Mouse (Mus musculus) lung, postnatal 0 days (tissue): Measurements from ENCODE around the gene Crxos. TPM values are rescaled to one million over a fixed set of nuclear protein-coding genes. Genes with fewer than 3 reads are reported as not detected.
A peak's percentile ranks its signal among the peaks of the same experiment; 100 is the strongest.

Experiments used
- ATAC-seq: fragments of 200-750 bp; cut with Nextera tagmentation; 2 replicates; pipeline ENCODE4 v1.8.0; 2017; ENCODE audit warnings: moderate library complexity
- DNase-seq: peaks from one replicate; pipeline ENCODE4 v3.0.0-alpha.2; 2016; ENCODE audit warnings: low spot score
- H3K27ac ChIP-seq: fragments of 300-500 bp; sonication (generic); 2 replicates; pipeline ENCODE4 v1.5.1; 2014; ENCODE audit warnings: antibody characterized with exemption, mild to moderate bottlenecking, low read length, mixed read lengths
- H3K27me3 ChIP-seq: fragments of 300-500 bp; sonication (generic); replicated peaks from 2 replicates; pipeline ENCODE4 v1.6.1; 2014; ENCODE audit warnings: low read length, mixed read lengths; ENCODE audit not compliant: insufficient read depth
- H3K36me3 ChIP-seq: fragments of 300-500 bp; sonication (generic); 2 replicates; pipeline ENCODE4 v1.6.1; 2014; ENCODE audit warnings: low read length, mixed read lengths; ENCODE audit not compliant: insufficient read depth
- H3K4me1 ChIP-seq: fragments of 300-500 bp; sonication (generic); 2 replicates; pipeline ENCODE4 v1.6.1; 2014; ENCODE audit warnings: antibody characterized with exemption, low read depth, low read length, mixed read lengths; ENCODE audit not compliant: insufficient read depth
- H3K4me2 ChIP-seq: fragments of 300-500 bp; sonication (generic); replicated peaks from 2 replicates; pipeline ENCODE4 v1.6.1; 2014; ENCODE audit warnings: low read depth, mild to moderate bottlenecking, low read length, moderate library complexity, mixed read lengths
- H3K4me3 ChIP-seq: fragments of 300-500 bp; sonication (generic); 2 replicates; pipeline ENCODE4 v1.5.1; 2014; ENCODE audit warnings: low read depth, low read length
- H3K9ac ChIP-seq: fragments of 300-500 bp; sonication (generic); replicated peaks from 2 replicates; pipeline ENCODE4 v1.6.1; 2014; ENCODE audit warnings: low read depth, mild to moderate bottlenecking
- H3K9me3 ChIP-seq: fragments of 300-500 bp; sonication (generic); 2 replicates; pipeline ENCODE4 v1.6.1; 2016; ENCODE audit warnings: low read length, mixed read lengths
- CTCF ChIP-seq: IDR thresholded peaks from 2 replicates; pipeline ENCODE4 v1.5.1; 2016; ENCODE audit warnings: antibody characterized with exemption, mild to moderate bottlenecking
- EP300 ChIP-seq: IDR thresholded peaks from 2 replicates; pipeline ENCODE4 v1.6.1; 2016; ENCODE audit warnings: antibody characterized with exemption, mild to moderate bottlenecking, control low read depth
- WGBS: fragments of 180-500 bp; shearing (Covaris S2); extraction: QIAGEN DNeasy Blood & Tissue Kit; methylation state at CpG from one replicate; pipeline ENCODE4 v1.1.7; 2014; 5-methylcytosine and 5-hydroxymethylcytosine counted together
- polyA plus RNA-seq: library from polyadenylated mRNA; unstranded; fragments of >200 nt; fragmentation: Nextera tagmentation; extraction: Ambion mirVana; gene quantifications from 2 replicates; pipeline ENCODE4 v1.2.1, GENCODE M21; 2015

Gene Crxos
- polyA plus RNA-seq, 1 experiment from 2014 or later, result not detected

GRCm38 (mm10) chr7:15929910-15930309, 47.5 kb downstream of the Crxos start:
- Histone ChIP-seq H3K9ac (no peak overlapping the region), H3K4me3 (no peak overlapping the region), H3K4me2 (no peak overlapping the region), H3K27ac (no peak overlapping the region), H3K4me1 (no peaks in the 10 kb centered on the region), H3K27me3 (no peaks in the 10 kb centered on the region), H3K9me3 (no peaks in the 10 kb centered on the region), H3K36me3 (no peaks in the 10 kb centered on the region)
- ATAC-seq (peak; percentile 82), DNase-seq (peak; percentile 77)
- 19% methylated on average over 4 of the region's 4 CpGs for WGBS
- TF ChIP-seq EP300 (no peak), CTCF (peak; percentile 88)

- H3K27me3 ChIP-seq, result no peaks in the 10 kb centered on the region
These were observed 48.1 kb downstream of the Crxos start for GRCm38 (mm10) chr7:15930543-15930942.

GRCm38 (mm10) chr7:15931635-15932034, 49.2 kb downstream of the Crxos start:
- no peaks in the 10 kb centered on the region for H3K9me3 ChIP-seq
- no peaks in the 10 kb centered on the region for H3K27me3 ChIP-seq
- no peaks in the 10 kb centered on the region for H3K36me3 ChIP-seq
- no peak overlapping the region for H3K27ac ChIP-seq
- no peak overlapping the region for H3K4me2 ChIP-seq
- WGBS, result 64% methylated on average over 3 of the region's 3 CpGs
- TF ChIP-seq CTCF (no peak), EP300 (no peak)
- no peak overlapping the region for H3K9ac ChIP-seq
- no peaks in the 10 kb centered on the region for H3K4me1 ChIP-seq
- no peak for DNase-seq
- ATAC-seq, result no peak
- no peak overlapping the region for H3K4me3 ChIP-seq

More at GRCm38 (mm10) chr7:15930543-15930942, 48.1 kb downstream of the Crxos start:
- Histone ChIP-seq H3K4me3 (no peak overlapping the region), H3K4me2 (no peak overlapping the region), H3K4me1 (no peaks in the 10 kb centered on the region), H3K36me3 (no peaks in the 10 kb centered on the region), H3K9ac (no peak overlapping the region), H3K9me3 (no peaks in the 10 kb centered on the region), H3K27ac (no peak overlapping the region)
- 58% methylated on average over 2 of the region's 2 CpGs for WGBS
- ATAC-seq (no peak), DNase-seq (no peak)
- TF ChIP-seq EP300, result no peak
- TF ChIP-seq CTCF, result peak; percentile 42

GRCm38 (mm10) chr7:15933437-15934359, 51.3 kb downstream of the Crxos start:
- Histone ChIP-seq H3K27me3 (no peaks in the 10 kb centered on the region), H3K4me3 (no peak overlapping the region), H3K4me1 (no peaks in the 10 kb centered on the region), H3K4me2 (no peak overlapping the region), H3K9ac (no peak overlapping the region), H3K27ac (peak overlapping the region; percentile 57), H3K36me3 (peaks cover 20% of the 10 kb centered on the region), H3K9me3 (no peaks in the 10 kb centered on the region)
- TF ChIP-seq CTCF (no peak), EP300 (no peak)
- 41% methylated on average over 16 of the region's 16 CpGs for WGBS
- DNase-seq (peak; percentile 43), ATAC-seq (peak; percentile 70)

GRCm38 (mm10) chr7:15937491-15937890, 55.1 kb downstream of the Crxos start:
- 0 out of 2 replicates have a peak, but pooled peaks have one; percentile 16 for ATAC-seq
- Histone ChIP-seq H3K4me1 (no peaks in the 10 kb centered on the region), H3K4me2 (no peak overlapping the region), H3K27ac (no peak overlapping the region), H3K9me3 (no peaks in the 10 kb centered on the region), H3K27me3 (no peaks in the 10 kb centered on the region), H3K36me3 (peaks cover 43% of the 10 kb centered on the region), H3K9ac (no peak overlapping the region), H3K4me3 (no peak overlapping the region)
- DNase-seq, result no peak
- WGBS, result 83% methylated on average over 5 of the region's 5 CpGs
- TF ChIP-seq EP300, result no peak
- TF ChIP-seq CTCF, result no peak

GRCm38 (mm10) chr7:15938621-15939020, 56.2 kb downstream of the Crxos start:
- 100% methylated on average over 3 of the region's 3 CpGs for WGBS
- Histone ChIP-seq H3K9ac (no peak overlapping the region), H3K27me3 (no peaks in the 10 kb centered on the region), H3K4me2 (no peak overlapping the region), H3K36me3 (peaks cover 54% of the 10 kb centered on the region), H3K9me3 (no peaks in the 10 kb centered on the region), H3K27ac (no peak overlapping the region), H3K4me3 (no peak overlapping the region), H3K4me1 (no peaks in the 10 kb centered on the region)
- DNase-seq (no peak), ATAC-seq (no peak)
- TF ChIP-seq EP300 (no peak), CTCF (no peak)
